Mouse (Mus musculus) fibroblast of lung, adult 2 months (primary cell): ENCODE measurements around the gene Ak7.

Source experiments
- DNase-seq: peaks from one replicate; pipeline ENCODE4 v3.0.0-alpha.2; 2011; ENCODE audit warnings: low read depth

Ak7 gene

GRCm38 (mm10) chr12:105789885-105790284 is 84.1 kb downstream of the Ak7 start:
- DNase-seq: no peak

- no peak for DNase-seq
These were observed 89.1 kb downstream of the Ak7 start for GRCm38 (mm10) chr12:105794896-105795295.

DNA sequence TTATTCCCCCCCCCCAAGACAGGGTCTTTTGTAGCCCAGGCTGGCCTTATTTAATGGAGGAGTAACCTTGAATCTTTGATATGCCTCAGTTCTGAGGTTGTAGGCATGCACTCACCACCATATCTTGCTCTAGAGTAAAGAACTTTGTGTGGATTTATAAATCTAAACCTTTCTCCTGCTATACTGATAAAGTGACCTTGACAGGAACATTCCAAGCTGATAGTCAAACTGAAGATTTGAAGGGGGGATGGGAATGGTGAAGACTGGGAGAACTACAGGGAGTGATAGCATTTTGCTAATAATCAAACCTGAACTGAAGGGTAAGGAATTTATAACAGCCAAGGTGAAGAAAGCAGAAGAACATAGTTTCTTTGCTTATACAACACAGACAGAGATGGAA is 92.2 kb downstream of the Ak7 start:
- DNase-seq: no peak

GRCm38 (mm10) chr12:105805790-105806189 is 100.0 kb downstream of the Ak7 start:
- DNase-seq: no peak

DNA sequence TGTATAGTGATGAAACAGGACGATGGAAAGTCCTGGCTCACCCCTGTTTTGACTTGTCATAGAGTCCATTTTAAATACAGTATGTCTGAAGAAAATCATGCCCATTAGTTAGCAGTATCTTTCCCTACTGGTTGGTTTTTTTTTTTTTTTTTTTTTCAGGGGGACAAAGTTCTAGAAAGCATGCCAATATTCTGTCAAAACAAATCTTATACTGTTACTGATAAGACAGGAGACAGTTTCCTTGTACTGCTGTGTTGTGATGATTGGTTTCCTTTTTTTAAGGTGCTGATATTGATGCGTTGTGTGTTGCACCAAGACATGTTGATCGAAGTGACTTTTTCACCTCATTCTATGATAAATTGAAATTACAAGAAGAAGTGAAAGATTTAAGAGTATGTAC is 100.4 kb downstream of the Ak7 start:
- no peak for DNase-seq

- no peak for DNase-seq
These were observed 101.6 kb downstream of the Ak7 start for GRCm38 (mm10) chr12:105807416-105807815.

DNA sequence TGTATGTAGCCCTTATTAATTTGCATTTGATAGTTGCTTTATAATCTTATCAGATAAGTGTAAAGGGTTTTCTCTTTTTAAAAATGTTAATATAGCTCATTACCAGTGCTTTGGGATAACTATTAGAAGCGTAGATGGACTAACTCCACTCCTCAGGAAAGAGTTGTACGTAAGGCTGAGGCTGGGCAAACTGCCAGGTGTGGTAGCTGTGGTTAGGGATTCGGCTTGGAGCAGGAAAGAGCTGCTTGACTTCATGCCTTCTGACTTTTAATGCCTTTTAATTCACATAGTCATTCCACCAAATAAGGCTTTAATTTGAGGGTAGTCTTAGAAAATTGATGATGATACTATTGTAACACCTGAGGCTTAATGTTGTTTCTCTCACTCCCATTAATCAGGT is 103.2 kb downstream of the Ak7 start:
- DNase-seq: no peak

DNA sequence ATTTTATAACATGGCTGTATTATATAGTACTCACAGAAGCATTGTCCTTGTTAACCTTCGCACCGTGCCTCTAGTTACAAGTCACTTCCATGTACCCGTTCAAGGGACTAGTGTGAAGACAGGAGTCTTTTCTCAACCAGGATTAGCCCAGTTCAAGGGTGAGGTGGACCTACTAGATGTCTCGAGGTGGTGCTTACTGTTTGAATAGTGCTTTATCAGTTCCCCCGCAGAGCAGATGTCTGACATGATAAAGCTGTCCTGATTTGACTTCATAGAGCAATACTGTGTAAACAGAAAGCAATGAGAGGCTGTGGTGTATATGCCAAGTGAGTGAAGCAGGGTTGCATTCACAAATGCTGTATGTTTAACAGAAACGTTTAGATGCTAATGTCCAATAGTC is 104.8 kb downstream of the Ak7 start:
- no peak for DNase-seq

- no peak for DNase-seq
These were observed 108.2 kb downstream of the Ak7 start for GRCm38 (mm10) chr12:105813957-105814356.

GRCm38 (mm10) chr12:105823472-105823871 is 117.7 kb downstream of the Ak7 start:
- DNase-seq: no peak

DNA sequence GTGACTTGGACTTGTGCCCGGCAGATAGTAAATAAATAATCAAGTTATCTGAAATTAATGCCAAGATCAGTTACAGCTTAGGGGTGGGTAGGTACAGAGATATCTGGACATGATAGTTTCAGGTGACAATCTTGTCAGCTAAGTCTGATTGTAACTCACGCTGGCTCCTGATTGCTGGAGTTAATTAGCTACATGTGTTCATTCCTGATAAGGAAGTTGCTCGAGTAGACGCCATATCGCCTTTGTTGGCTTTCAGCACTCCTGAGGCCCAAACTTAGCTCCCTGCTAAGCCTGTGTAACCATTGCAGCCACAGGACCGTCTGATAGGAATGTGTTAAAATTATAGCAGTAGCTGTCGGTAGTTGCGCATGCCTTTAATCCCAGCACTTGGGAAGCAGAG is 119.0 kb downstream of the Ak7 start:
- no peak for DNase-seq

- DNase-seq: no peak
These were observed 119.5 kb downstream of the Ak7 start for GRCm38 (mm10) chr12:105825266-105825665.
